Mouse (Mus musculus): ENCODE data around the gene Hfe.

DNA sequence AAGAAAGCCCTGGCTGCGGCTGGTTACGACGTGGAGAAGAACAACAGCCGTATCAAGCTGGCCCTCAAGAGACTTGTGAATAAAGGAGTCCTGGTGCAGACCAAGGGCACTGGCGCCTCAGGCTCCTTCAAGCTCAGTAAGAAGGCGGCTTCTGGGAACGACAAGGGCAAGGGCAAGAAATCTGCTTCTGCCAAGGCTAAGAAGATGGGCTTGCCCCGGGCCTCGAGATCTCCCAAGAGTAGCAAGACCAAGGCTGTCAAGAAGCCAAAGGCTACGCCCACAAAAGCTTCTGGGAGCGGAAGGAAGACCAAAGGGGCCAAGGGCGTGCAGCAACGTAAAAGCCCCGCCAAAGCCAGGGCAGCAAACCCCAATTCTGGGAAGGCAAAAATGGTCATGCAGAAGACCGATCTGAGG is 14.6 kb downstream of the Hfe start:
- no peak for TF ChIP-seq CTCF (IDR thresholded peaks at IDR 0.05)
- no peak for TF ChIP-seq EP300 (IDR thresholded peaks at IDR 0.05)
